In the genomic region with DNA sequence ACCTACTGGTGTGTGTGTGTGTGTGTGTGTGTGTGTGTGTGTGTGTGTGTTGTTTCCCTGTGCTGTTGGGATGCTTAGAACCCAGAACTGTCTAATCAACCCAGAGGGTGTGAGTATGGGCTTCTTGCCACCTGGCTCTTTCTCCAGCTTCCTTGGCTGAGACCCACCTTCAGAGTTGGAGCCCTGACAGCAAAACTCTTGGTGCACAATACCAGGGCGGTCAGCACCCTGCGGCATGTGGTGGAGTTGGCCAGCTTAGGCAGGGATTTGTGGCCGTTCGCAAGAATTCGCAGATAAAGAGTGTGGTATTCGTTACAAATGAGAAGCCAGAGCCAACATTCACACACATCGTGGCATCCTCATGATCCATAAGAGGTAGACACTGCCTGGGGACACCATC, we compare ENCODE assay signal across 13 mouse cellular contexts.
DNase-seq lines count a peak whose midpoint lies in the region; ATAC-seq lines count a peak whose summit lies in the region.
"Had no signal": no experiment of that assay in that cellular context is flagged by ENCODE, and none has a peak within 500 bp of the region (broad histone marks: within the 10 kb centered on the region; RNA-seq: fewer than 3 reads in every experiment).

No protein-coding gene starts in this region.

- WGBS in heart, embryonic 11.5 days (ENCODE audit: insufficient replicate concordance), result 85% methylated on average over 7 of the region's 7 CpGs

- DNase-seq in heart, adult 11 months, result peak; percentile 96
- peak; percentile 24 for DNase-seq in right cerebral cortex, postnatal 4 days
- DNase-seq in right cerebral cortex, postnatal 14 days, result no peak
- peak; percentile 84 for DNase-seq in cerebellum, postnatal 10 days
- DNase-seq in heart, postnatal 4 days, result peak; percentile 66
- DNase-seq in spleen, adult 18-20 months, result no peak
- DNase-seq in MN1 (ENCODE audit: low spot score), result no peak
- DNase-seq: gastrocnemius, postnatal 25 days; layer of hippocampus, postnatal 36 days; liver had no signal

- H3K4me1 ChIP-seq in heart, embryonic 11.5 days (ENCODE audit: control insufficient read depth, insufficient read depth, low read length), result 0 out of 2 replicates have a peak, but pooled peaks cover under 1% of the 10 kb centered on the region
- H3K4me1 ChIP-seq: megakaryocyte, embryonic 14.5 days had no signal

- no peak overlapping the region for H3K4me3 ChIP-seq in heart, embryonic 11.5 days (ENCODE audit: low read depth, low read length)
- H3K4me3 ChIP-seq: megakaryocyte, embryonic 14.5 days had no signal

- no peak overlapping the region for H3K27ac ChIP-seq in heart, embryonic 11.5 days (ENCODE audit: low read depth, low read length)

- no peak for ATAC-seq in heart, embryonic 11.5 days (replicated peaks; ENCODE audit: insufficient number of reproducible peaks, low FRiP score, low TSS enrichment)
- ATAC-seq: hindbrain, embryonic 16.5 days had no signal

- no peaks in the 10 kb centered on the region for H3K9me3 ChIP-seq in heart, embryonic 11.5 days (replicated peaks; ENCODE audit: control insufficient read depth, low read length)
- H3K9me3 ChIP-seq: megakaryocyte, embryonic 14.5 days had no signal

- H3K4me2 ChIP-seq in heart, embryonic 11.5 days, result no peak overlapping the region

- H3K36me3 ChIP-seq in heart, embryonic 11.5 days (ENCODE audit: control insufficient read depth, insufficient read depth, low read length), result no peaks in the 10 kb centered on the region

- H3K9ac ChIP-seq in heart, embryonic 11.5 days (ENCODE audit: low read depth, low read length), result no peak overlapping the region

- no peaks in the 10 kb centered on the region for H3K27me3 ChIP-seq in heart, embryonic 11.5 days (ENCODE audit: control insufficient read depth, insufficient read depth, low read length)
- H3K27me3 ChIP-seq: megakaryocyte, embryonic 14.5 days had no signal

Comparison
In these comparisons a context has a peak if more than half of its experiments do, and no peak if none do; other contexts are left out.
1. DNase-seq: peak in heart, adult 11 months (single experiment), right cerebral cortex, postnatal 4 days (single experiment), cerebellum, postnatal 10 days (2 of 2) and heart, postnatal 4 days (single experiment); none in right cerebral cortex, postnatal 14 days (single experiment), spleen, adult 18-20 months (0 of 2) and MN1 (single experiment).